Mouse (Mus musculus): ENCODE data around the gene Slc12a9. TPM values are rescaled to one million over a fixed set of nuclear protein-coding genes. Genes with fewer than 3 reads are reported as not detected.

The Slc12a9 gene
- polyA plus RNA-seq, 1 experiment from 2014 or later: 5.3 TPM

DNA sequence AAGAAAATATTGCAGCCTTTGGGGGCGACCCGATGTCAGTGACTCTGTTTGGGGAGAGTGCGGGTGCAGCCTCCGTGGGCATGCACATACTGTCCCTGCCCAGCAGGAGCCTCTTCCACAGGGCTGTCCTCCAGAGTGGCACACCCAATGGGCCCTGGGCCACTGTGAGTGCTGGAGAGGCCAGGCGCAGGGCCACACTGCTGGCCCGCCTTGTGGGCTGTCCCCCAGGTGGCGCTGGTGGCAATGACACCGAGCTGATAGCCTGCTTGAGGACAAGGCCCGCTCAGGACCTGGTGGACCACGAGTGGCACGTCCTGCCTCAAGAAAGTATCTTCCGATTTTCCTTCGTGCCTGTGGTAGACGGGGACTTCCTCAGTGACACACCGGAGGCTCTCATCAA lies 42.7 kb downstream of the Slc12a9 start:
- peak overlapping the region; percentile 90; the same call in 1 of the 2 replicates for H3K4me2 ChIP-seq (ENCODE audit: low read length)
- H3K4me3 ChIP-seq (ENCODE audit: control insufficient read depth in 1 of 2, insufficient read depth in 1 of 2, low read depth in 1 of 2, low read length in 2 of 2): no peak overlapping the region
- peaks cover 18 to 43% of the 10 kb centered on the region in 2 experiments for H3K4me1 ChIP-seq (ENCODE audit: control insufficient read depth in 2 of 2, insufficient read depth in 2 of 2, low read length in 2 of 2)
- no peaks in the 10 kb centered on the region for H3K9me3 ChIP-seq (ENCODE audit: control insufficient read depth, low read length)
- WGBS: 23% methylated on average over 15 of the region's 15 CpGs
- H3K36me3 ChIP-seq (ENCODE audit: control insufficient read depth, insufficient read depth, low read length): peaks cover 8% of the 10 kb centered on the region
- no peak overlapping the region for H3K27ac ChIP-seq (replicated peaks in 1 of 2; ENCODE audit: control insufficient read depth in 1 of 2, insufficient read depth in 1 of 2, low read depth in 2 of 2, low read length in 2 of 2)
- no peak for ATAC-seq (ENCODE audit: insufficient number of reproducible peaks, insufficient read depth, low FRiP score, low read depth)
- no peak overlapping the region for H3K9ac ChIP-seq (ENCODE audit: low read length)
- H3K27me3 ChIP-seq (ENCODE audit: control insufficient read depth, insufficient read depth, low read length): peaks cover 45% of the 10 kb centered on the region

DNA sequence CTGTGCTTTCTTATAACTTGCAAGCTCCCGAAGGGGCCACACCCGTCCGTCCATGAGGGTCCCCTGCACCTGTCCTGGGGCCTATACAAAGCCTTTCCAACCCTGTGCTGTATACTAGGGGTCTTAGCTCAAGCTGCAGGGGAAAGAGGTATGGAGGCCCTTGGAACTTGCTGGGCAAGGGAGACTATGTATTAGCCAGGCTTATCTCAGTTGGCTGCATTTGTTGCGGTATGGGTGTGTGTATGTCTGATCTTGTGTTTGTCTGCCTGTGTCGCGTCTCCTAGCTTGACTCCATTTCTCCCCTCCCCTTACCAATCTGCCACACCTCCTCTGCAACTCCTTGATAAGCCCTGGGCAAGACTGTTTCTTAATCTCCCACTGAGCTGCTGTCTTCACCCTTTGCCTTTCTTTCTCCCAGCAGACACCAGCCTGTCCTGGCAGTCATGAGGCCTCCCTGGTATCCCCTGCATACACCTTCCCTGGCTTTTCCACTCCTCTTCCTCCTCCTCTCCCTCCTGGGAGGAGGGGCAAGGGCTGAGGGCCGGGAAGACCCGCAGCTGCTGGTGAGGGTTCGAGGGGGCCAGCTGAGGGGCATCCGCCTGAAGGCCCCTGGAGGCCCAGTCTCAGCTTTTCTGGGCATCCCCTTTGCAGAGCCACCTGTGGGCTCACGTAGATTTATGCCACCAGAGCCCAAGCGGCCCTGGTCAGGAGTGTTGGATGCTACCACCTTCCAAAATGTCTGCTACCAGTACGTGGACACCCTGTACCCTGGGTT lies 43.6 kb downstream of the Slc12a9 start:
- Histone ChIP-seq H3K27ac (replicated peaks in 1 of 2; ENCODE audit: control insufficient read depth in 1 of 2, insufficient read depth in 1 of 2, low read depth in 2 of 2, low read length in 2 of 2) (no peak overlapping the region), H3K9ac (ENCODE audit: low read length) (peak overlapping the region; percentile 62; the same call in 1 of the 2 replicates), H3K4me2 (ENCODE audit: low read length) (peak overlapping the region; percentile 90), H3K27me3 (ENCODE audit: control insufficient read depth, insufficient read depth, low read length) (peaks cover 45% of the 10 kb centered on the region), H3K36me3 (ENCODE audit: control insufficient read depth, insufficient read depth, low read length) (no peaks in the 10 kb centered on the region), H3K4me3 (ENCODE audit: control insufficient read depth in 1 of 2, insufficient read depth in 1 of 2, low read depth in 1 of 2, low read length in 2 of 2) (peak overlapping the region in 1 of 2 experiments; percentile 41; a peak in 1 of 4 replicates), H3K9me3 (ENCODE audit: control insufficient read depth, low read length) (no peaks in the 10 kb centered on the region), H3K4me1 (ENCODE audit: control insufficient read depth in 2 of 2, insufficient read depth in 2 of 2, low read length in 2 of 2) (peaks cover 13 to 39% of the 10 kb centered on the region in 2 experiments)
- no peak for ATAC-seq (ENCODE audit: insufficient number of reproducible peaks, insufficient read depth, low FRiP score, low read depth)
- 43% methylated on average over 13 of the region's 13 CpGs for WGBS

DNA sequence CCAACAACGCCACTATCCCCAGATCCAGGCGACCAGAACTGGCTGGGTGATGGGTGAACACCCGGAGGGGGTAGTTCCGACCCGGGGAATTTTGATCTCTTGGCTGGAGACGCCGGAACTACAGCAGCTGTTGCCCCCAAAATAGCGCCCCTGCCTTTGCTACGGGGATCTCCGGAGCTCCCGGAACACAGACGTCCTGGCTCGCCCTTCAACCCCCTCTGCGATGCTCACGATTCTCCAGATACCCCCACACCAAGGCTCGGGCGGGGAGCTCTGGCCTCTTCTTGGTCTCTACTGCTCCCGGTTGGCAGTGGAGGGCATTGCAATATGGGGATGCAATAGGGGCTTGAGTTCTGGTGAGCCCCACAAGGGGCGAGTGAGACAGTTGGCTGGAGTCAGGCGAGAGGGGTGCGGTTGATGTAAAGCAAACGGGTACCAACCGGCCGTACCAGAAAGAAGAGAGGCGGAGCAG lies 44.4 kb downstream of the Slc12a9 start:
- no peak for ATAC-seq (ENCODE audit: insufficient number of reproducible peaks, insufficient read depth, low FRiP score, low read depth)
- Histone ChIP-seq H3K4me3 (ENCODE audit: control insufficient read depth in 1 of 2, insufficient read depth in 1 of 2, low read depth in 1 of 2, low read length in 2 of 2) (peak overlapping the region; percentile 36 to 41), H3K36me3 (ENCODE audit: control insufficient read depth, insufficient read depth, low read length) (no peaks in the 10 kb centered on the region), H3K27ac (replicated peaks in 1 of 2; ENCODE audit: control insufficient read depth in 1 of 2, insufficient read depth in 1 of 2, low read depth in 2 of 2, low read length in 2 of 2) (no peak overlapping the region), H3K27me3 (ENCODE audit: control insufficient read depth, insufficient read depth, low read length) (peaks cover 45% of the 10 kb centered on the region), H3K9me3 (ENCODE audit: control insufficient read depth, low read length) (no peaks in the 10 kb centered on the region), H3K4me2 (ENCODE audit: low read length) (peak overlapping the region; percentile 90), H3K4me1 (ENCODE audit: control insufficient read depth in 2 of 2, insufficient read depth in 2 of 2, low read length in 2 of 2) (peaks cover 13 to 38% of the 10 kb centered on the region in 2 experiments), H3K9ac (ENCODE audit: low read length) (peak overlapping the region; percentile 62)
- 4% methylated on average over 25 of the region's 25 CpGs for WGBS

DNA sequence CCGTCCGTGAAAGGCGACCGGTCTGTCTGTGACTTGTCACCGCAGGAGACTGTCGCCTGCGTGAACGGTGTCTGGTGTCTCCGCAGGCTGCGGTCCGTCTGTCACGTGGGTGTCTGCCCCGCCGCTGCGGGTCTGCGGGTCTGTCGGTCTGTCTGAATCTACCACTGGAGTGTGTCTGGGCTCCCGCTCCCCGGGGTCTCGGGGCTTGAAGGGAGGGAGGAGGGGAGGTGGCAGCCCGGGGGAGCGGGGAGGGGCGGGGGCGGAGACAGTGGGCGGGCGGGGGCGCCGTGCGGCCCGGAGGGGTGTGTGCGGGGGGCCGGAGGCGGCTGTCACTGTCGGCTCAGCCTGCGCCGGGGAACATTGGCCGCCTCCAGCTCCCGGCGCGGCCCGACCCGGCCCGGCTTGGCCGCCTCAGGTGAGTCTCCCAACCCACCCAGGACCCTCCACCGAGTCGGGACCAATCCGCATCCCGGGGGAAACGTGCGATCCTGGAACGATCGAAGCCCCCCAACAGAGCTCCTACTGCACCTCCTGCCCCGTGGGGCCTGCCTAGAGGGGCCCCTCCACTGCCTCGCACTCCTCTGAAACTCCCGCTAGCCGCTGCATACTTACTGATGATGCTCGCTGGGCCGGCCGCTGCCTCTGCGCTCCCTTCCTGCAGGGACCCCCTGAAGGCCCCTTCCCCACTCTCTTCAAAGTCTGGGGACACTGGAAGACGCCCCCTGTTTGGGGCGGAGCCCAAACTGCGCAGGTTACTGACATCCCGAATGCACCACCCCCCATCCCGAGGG lies 45.2 kb downstream of the Slc12a9 start:
- peaks cover 13 to 32% of the 10 kb centered on the region in 2 experiments for H3K4me1 ChIP-seq (ENCODE audit: control insufficient read depth in 2 of 2, insufficient read depth in 2 of 2, low read length in 2 of 2)
- peak overlapping the region; percentile 40 to 41 for H3K4me3 ChIP-seq (ENCODE audit: control insufficient read depth in 1 of 2, insufficient read depth in 1 of 2, low read depth in 1 of 2, low read length in 2 of 2)
- H3K9ac ChIP-seq (ENCODE audit: low read length): peak overlapping the region; percentile 66
- H3K36me3 ChIP-seq (ENCODE audit: control insufficient read depth, insufficient read depth, low read length): no peaks in the 10 kb centered on the region
- H3K27me3 ChIP-seq (ENCODE audit: control insufficient read depth, insufficient read depth, low read length): peaks cover 45% of the 10 kb centered on the region
- H3K9me3 ChIP-seq (ENCODE audit: control insufficient read depth, low read length): no peaks in the 10 kb centered on the region
- H3K4me2 ChIP-seq (ENCODE audit: low read length): peak overlapping the region; percentile 90
- ATAC-seq (ENCODE audit: insufficient number of reproducible peaks, insufficient read depth, low FRiP score, low read depth): peak; percentile 9; the same call in 1 of the 2 replicates
- 1% methylated on average over 59 of the region's 65 CpGs for WGBS
- no peak overlapping the region for H3K27ac ChIP-seq (replicated peaks in 1 of 2; ENCODE audit: control insufficient read depth in 1 of 2, insufficient read depth in 1 of 2, low read depth in 2 of 2, low read length in 2 of 2)

DNA sequence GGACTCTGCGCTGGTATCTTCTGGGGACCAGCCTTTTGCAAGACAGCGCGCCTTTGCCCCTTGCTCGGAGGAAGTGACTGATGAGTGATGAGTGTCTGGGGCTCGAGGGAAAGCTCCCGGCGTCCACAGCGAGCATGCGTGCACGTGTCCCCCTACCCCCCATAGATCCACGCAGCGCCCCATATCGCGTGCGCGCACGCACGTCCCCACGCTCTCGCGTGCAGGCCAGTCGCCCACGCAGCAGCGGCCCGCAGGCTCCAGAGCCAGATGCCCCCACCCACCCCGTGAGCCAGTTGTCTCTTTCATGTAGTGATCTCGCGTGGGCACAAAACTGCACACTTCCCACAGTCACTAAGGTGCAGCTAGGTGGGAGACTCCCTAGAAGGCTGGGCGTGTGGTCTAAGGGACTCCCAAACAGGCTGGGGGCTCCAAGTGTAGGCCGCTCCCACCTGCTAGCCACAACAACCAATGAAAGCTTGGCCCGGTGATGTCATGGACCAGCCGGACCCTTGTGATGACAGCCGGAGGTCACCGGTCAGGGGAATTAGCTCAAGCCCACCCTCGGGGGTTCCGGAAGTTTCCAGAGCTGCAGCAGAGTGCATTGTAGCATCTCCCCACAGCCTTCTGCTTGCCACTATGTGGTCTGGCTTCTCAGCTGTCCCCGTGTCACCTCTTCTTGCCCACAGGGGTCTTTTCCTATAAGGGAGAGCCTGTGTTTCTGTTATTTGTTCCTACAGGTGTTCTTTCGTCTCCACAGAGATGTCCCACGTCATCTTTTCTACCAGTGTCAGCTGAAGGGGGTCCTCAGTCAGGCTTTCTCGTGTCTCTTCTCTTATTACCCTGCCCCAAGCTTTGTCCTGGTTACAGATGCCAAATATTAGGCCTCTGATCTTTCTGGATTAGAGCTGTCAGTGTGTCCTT lies 46.1 kb downstream of the Slc12a9 start, which contains the start of gene Ache:
TSS of gene Ache (plus strand) at position 488 of the 921 bp plus-strand sequence.
- WGBS: under 1% methylated on average over 40 of the region's 40 CpGs
- H3K27me3 ChIP-seq (ENCODE audit: control insufficient read depth, insufficient read depth, low read length): peaks cover 44% of the 10 kb centered on the region
- no peaks in the 10 kb centered on the region for H3K36me3 ChIP-seq (ENCODE audit: control insufficient read depth, insufficient read depth, low read length)
- H3K4me2 ChIP-seq (ENCODE audit: low read length): peak within 1 kb of the TSS; percentile 90
- no peak for ATAC-seq (ENCODE audit: insufficient number of reproducible peaks, insufficient read depth, low FRiP score, low read depth)
- peak within 1 kb of the TSS; percentile 40 to 41 for H3K4me3 ChIP-seq (ENCODE audit: control insufficient read depth in 1 of 2, insufficient read depth in 1 of 2, low read depth in 1 of 2, low read length in 2 of 2)
- peaks cover 13 to 27% of the 10 kb centered on the region in 2 experiments for H3K4me1 ChIP-seq (ENCODE audit: control insufficient read depth in 2 of 2, insufficient read depth in 2 of 2, low read length in 2 of 2)
- H3K9me3 ChIP-seq (ENCODE audit: control insufficient read depth, low read length): no peaks in the 10 kb centered on the region
- H3K27ac ChIP-seq (replicated peaks in 1 of 2; ENCODE audit: control insufficient read depth in 1 of 2, insufficient read depth in 1 of 2, low read depth in 2 of 2, low read length in 2 of 2): no peak within 1 kb of the TSS
- H3K9ac ChIP-seq (ENCODE audit: low read length): peak within 1 kb of the TSS; percentile 66

DNA sequence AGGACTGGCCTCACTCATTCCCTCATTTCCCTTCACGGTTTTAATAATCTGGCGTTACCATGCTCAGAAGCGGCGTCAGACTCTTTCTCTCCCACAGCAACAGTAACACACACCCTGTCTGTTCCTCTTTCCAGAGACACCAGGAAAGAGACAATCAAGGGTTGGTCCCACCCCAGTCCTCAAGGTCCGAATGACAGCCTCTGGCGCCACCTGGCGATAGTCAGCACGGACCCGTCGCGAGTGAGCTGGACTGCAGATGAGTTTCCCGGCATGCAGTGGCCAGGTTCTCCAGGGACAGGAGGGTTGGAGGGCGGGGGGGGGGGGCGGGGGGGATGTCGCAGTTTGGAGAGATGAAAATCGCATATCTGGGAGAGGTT lies 46.8 kb downstream of the Slc12a9 start:
- H3K4me2 ChIP-seq (ENCODE audit: low read length): peak overlapping the region; percentile 90
- H3K4me3 ChIP-seq (ENCODE audit: control insufficient read depth in 1 of 2, insufficient read depth in 1 of 2, low read depth in 1 of 2, low read length in 2 of 2): peak overlapping the region; percentile 28 to 41
- H3K36me3 ChIP-seq (ENCODE audit: control insufficient read depth, insufficient read depth, low read length): no peaks in the 10 kb centered on the region
- peaks cover 13 to 27% of the 10 kb centered on the region in 2 experiments for H3K4me1 ChIP-seq (ENCODE audit: control insufficient read depth in 2 of 2, insufficient read depth in 2 of 2, low read length in 2 of 2)
- H3K9me3 ChIP-seq (ENCODE audit: control insufficient read depth, low read length): no peaks in the 10 kb centered on the region
- WGBS: under 1% methylated on average over 16 of the region's 16 CpGs
- ATAC-seq (ENCODE audit: insufficient number of reproducible peaks, insufficient read depth, low FRiP score, low read depth): peak; percentile 40; the same call in 1 of the 2 replicates
- H3K27ac ChIP-seq (replicated peaks in 1 of 2; ENCODE audit: control insufficient read depth in 1 of 2, insufficient read depth in 1 of 2, low read depth in 2 of 2, low read length in 2 of 2): no peak overlapping the region
- H3K27me3 ChIP-seq (ENCODE audit: control insufficient read depth, insufficient read depth, low read length): peaks cover 40% of the 10 kb centered on the region
- peak overlapping the region; percentile 54; the same call in 1 of the 2 replicates for H3K9ac ChIP-seq (ENCODE audit: low read length)

DNA sequence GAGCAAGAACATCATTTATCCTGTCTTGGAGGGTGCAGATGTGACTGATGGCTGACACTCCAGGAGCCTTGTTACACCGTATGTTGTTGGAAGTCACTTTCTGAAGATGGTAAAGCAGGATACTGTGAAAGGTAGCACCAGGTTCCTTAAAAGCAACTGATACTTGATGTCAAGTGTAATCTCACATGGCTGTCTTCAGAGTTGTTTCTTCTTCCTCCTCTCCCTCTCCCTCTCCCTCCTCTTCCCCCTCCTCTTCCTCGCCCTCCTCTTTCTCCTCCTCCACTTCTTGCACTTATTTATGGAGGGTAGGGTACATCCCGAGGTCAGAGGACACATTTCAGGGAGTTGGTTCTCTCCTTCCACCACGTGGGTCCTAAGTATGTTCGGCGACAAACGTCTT lies 47.4 kb downstream of the Slc12a9 start:
- Histone ChIP-seq H3K9me3 (ENCODE audit: control insufficient read depth, low read length) (no peaks in the 10 kb centered on the region), H3K9ac (ENCODE audit: low read length) (no peak overlapping the region), H3K4me1 (ENCODE audit: control insufficient read depth in 2 of 2, insufficient read depth in 2 of 2, low read length in 2 of 2) (peaks cover 13 to 27% of the 10 kb centered on the region in 2 experiments), H3K4me2 (ENCODE audit: low read length) (no peak overlapping the region), H3K27me3 (ENCODE audit: control insufficient read depth, insufficient read depth, low read length) (peaks cover 33% of the 10 kb centered on the region), H3K27ac (replicated peaks in 1 of 2; ENCODE audit: control insufficient read depth in 1 of 2, insufficient read depth in 1 of 2, low read depth in 2 of 2, low read length in 2 of 2) (no peak overlapping the region), H3K36me3 (ENCODE audit: control insufficient read depth, insufficient read depth, low read length) (no peaks in the 10 kb centered on the region), H3K4me3 (ENCODE audit: control insufficient read depth in 1 of 2, insufficient read depth in 1 of 2, low read depth in 1 of 2, low read length in 2 of 2) (no peak overlapping the region)
- 48% methylated on average over 7 of the region's 7 CpGs for WGBS
- ATAC-seq (ENCODE audit: insufficient number of reproducible peaks, insufficient read depth, low FRiP score, low read depth): no peak
